Mouse (Mus musculus): Measurements from ENCODE around the gene Kcnj8.
"Not testable (repeated sequence)": the region's sequence is repeated elsewhere in the genome, so short reads cannot be mapped to it uniquely, and the experiment has no call there.

The Kcnj8 gene

GRCm38 (mm10) chr6:142550871-142551270 lies 20.5 kb downstream of the Kcnj8 start:
- DNase-seq (ENCODE audit: low read depth, low spot score), result no peak

GRCm38 (mm10) chr6:142548377-142548776 lies 23.0 kb downstream of the Kcnj8 start:
- DNase-seq (ENCODE audit: low read depth, low spot score), result no peak

- DNase-seq (ENCODE audit: low read depth, low spot score), result no peak
Observed at GRCm38 (mm10) chr6:142545132-142545531, 26.3 kb downstream of the Kcnj8 start.

DNA sequence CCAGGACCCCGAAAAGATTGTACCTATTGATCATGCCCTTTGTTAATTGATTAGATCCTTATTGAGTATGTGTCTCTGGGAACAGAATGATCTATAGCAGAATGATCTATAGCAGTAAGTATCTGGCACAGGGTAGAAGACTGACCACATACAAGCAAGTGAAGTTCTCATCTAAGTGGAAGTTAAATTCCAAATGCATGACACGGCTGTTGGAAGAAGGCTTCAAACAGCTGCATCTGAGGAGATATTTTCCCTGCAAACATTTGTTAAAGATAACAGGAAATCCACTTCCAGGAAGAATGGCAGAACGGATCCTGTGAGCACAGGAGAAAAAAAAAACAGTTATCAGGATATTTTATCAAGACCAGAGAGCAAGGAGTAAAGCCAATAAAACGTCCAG lies 27.8 kb downstream of the Kcnj8 start:
- DNase-seq (ENCODE audit: low read depth, low spot score), result no peak

- DNase-seq (ENCODE audit: low read depth, low spot score), result no peak
Observed at GRCm38 (mm10) chr6:142542800-142543175, 28.6 kb downstream of the Kcnj8 start.

DNA sequence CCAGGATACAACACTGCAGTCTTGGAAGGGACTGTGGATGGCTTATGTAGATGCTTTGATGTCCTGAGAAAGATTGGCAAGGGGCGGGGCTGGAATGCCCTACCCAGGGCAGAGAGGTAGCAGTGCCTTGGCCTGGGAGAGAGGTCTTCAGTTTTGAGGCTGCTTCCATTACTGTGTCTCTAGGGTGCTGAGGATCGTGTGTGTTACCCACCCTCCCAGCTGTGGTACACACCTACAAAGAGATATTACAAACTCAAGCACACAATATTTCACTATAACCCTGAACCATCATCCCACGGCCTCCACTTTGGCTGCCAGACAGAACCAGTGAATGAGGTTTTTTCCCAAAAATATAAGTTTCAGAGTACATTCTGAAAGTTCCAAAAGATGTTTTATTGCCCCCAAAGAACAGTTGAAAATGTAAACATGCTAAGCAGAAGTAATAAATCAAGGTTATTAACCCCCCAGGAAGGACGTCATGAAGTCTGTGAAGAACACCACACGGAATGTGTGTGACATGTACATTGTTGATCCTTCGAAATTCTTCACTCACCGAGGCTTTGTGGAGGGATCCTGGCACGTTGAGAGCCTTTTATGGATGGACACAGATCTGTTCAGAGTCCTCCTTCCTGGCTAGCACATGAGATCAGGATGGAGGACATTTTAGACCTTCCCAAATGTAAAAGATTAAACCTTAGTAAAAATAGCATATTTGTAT lies 29.2 kb downstream of the Kcnj8 start:
- DNase-seq (ENCODE audit: low read depth, low spot score), result no peak

GRCm38 (mm10) chr6:142540561-142541160 lies 30.8 kb downstream of the Kcnj8 start:
- no peak for DNase-seq (ENCODE audit: low read depth, low spot score)

- no peak for DNase-seq (ENCODE audit: low read depth, low spot score)
Observed at GRCm38 (mm10) chr6:142540131-142540530, 31.3 kb downstream of the Kcnj8 start.

DNA sequence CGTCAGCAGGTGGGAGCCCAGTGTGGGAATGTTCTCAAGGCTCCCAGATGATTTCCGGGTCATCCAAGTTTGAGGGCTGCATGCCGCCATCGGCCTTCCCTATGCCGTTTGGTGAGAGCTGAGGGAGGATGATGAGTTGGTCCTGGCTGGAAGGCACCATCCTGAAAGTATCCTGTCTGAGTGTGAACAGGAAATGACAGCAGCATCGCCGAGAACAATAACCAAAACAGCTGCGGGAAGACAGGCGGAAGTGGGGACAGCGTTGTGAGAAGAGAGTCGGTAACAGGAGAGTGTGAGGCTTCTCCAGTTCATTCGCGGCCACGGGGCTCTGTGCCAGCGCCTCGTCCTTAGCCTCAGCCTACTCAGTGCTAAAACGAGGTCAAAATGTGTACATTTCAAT lies 32.9 kb downstream of the Kcnj8 start:
- DNase-seq (ENCODE audit: low read depth, low spot score), result no peak

- DNase-seq (ENCODE audit: low read depth, low spot score), result no peak
Observed at GRCm38 (mm10) chr6:142533412-142533811, 38.0 kb downstream of the Kcnj8 start.

- DNase-seq (ENCODE audit: low read depth, low spot score), result no peak
Observed at GRCm38 (mm10) chr6:142532686-142533085, 38.7 kb downstream of the Kcnj8 start.

GRCm38 (mm10) chr6:142532141-142532540 lies 39.3 kb downstream of the Kcnj8 start:
- DNase-seq (ENCODE audit: low read depth, low spot score), result no peak

DNA sequence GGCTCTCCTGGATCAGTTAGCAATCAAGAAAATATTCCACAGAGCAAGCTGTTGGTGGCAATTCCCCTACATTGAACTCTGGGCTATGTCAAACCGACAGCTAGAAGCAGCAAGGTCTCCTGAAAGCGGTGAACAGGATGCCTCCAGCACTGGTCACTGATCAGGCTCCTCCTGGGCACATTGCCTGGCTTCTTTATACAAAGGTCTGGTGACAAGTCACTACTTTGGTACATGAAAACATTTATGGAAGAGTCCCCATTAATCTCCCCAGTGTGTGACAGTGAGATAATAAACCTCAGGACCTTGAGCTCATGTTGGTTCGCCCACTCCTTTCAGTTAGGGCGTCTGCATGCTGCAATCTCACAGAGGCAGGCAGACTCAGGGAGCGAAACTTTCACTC lies 41.0 kb downstream of the Kcnj8 start:
- DNase-seq (ENCODE audit: low read depth, low spot score), result no peak

DNA sequence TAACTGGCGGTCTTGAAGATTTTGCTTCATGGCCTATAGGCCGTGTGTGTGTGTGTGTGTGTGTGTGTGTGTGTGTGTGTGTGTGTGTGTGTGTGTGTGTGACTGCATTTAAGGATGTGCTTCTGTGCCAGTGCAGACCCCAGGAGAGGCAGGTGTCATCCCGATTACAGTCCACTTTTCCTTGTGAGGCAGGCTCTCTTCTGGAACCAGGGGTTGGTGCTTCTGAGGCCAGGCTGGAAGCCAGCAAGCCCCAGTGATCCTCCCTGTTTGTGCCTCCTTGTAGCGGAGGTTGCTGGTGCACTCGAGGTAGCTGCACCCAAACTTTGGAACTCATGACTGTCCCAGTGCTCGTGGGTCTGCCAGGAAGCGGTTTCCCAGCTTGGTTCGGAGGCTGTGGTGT lies 41.7 kb downstream of the Kcnj8 start:
- DNase-seq (ENCODE audit: low read depth, low spot score), result no peak

DNA sequence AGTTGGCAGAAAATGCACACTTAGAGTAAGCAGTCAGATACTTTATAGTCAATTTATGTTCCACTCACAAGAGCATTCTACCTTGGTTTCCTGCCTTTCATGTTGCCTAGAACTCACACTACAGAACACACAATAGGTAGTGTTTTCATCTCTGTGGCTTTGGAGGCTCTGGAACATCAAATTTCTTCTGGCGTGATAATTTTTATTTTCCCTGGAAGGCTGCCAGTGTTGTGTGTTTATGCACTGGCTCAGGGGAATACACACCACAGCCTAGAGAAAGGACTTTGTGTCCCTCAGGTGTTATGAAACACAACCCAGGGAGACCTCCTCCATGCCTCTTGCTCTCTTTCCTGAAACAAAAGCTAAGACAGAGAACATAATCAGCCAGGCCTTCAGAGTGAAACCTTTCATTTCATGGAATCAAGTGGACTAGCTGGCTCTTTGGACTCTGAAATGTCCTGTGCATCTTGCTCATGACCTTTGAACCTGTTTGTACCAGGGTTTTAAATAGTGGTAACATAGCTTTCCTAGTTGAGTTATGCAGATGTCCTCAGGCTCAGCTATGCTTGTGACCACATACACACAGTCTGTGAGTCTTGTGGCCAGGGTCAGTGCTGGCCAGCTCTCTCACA lies 43.4 kb downstream of the Kcnj8 start:
- DNase-seq (ENCODE audit: low read depth, low spot score), result no peak

GRCm38 (mm10) chr6:142524635-142525308 lies 46.6 kb downstream of the Kcnj8 start:
- DNase-seq (ENCODE audit: low read depth, low spot score), result no peak

DNA sequence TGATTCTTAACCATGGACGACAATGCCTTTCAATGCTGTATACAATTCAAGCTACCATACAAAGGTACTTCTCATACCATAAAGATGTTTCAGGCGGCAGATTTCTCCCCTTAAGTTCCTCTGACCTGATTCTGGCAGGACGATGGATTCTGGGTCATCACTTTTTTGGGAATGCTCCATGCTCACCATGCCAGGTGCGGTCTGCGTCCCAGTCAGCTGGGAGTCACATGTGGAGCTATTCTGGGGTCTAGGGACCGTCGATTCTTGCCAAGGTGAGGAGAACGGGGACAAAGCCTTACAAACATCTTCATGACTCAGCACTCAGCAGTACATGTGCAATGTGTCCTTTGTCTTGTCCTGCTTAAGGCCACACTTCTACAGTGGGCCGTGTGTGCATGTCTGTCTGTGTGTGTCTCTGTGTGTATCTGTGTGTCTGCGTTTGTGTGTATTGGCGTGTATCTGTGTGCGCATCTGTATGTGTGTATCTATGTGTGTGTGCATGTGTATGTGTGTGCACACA lies 49.8 kb downstream of the Kcnj8 start:
- DNase-seq (ENCODE audit: low read depth, low spot score), result no peak

DNA sequence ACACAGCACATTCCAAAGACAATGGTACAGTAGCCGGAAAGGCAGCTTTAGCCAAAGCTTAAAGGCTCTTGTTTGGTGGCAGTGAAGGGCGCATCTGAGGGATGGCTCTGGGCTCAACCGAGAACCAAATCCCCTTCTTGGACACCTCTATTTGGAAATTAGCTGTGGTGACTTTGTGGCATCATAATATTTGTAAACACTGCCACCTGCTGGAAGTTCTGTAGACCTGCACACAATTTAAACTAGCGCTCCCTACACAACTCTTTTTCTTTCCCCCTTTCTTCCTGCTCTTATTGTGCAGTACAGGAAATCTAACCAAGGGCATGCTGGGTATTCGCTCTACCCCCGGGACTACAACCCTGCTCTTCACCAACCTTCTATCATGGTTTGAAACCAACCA lies 52.3 kb downstream of the Kcnj8 start:
- DNase-seq (ENCODE audit: low read depth, low spot score), result no peak

DNA sequence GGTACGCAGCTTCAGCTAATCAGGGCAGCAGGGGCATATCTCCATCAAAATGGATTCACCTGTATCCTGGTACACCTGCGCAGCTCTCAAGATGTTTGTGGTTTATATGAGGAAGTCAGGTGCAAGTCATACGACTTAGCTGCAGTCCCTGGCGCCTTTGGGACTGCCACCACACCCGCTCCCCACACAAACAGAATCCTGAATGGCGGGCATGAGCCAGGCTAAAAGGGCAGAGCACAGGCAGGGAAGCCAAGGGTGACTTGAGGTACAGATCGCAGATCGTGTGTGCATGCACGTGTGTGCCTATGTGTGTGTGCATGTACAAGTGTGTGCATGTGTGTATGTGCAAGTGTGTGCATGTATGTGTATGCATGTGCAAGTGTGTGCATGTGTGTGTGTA lies 56.0 kb downstream of the Kcnj8 start:
- not testable (repeated sequence) for DNase-seq (ENCODE audit: low read depth, low spot score)

- DNase-seq (ENCODE audit: low read depth, low spot score), result no peak
Observed at GRCm38 (mm10) chr6:142514912-142515311, 56.5 kb downstream of the Kcnj8 start.

Data from WW6 (cell line).